24 mouse cellular contexts compared by ENCODE assay signal in genomic region chr10:70262051-70262450, GRCm38 (mm10). TPM values are rescaled to one million over a fixed set of nuclear protein-coding genes. Genes with fewer than 3 reads are reported as not detected.
DNase-seq lines count a peak whose midpoint lies in the region; ATAC-seq and TF ChIP-seq lines count a peak whose summit lies in the region.
"Had no signal": no experiment of that assay in that cellular context is flagged by ENCODE, and none has a peak within 500 bp of the region (broad histone marks: within the 10 kb centered on the region; RNA-seq: fewer than 3 reads in every experiment).

No protein-coding gene starts in this region.

- peak; percentile 76 for DNase-seq in kidney, adult 11 months
- peak; percentile 91 for DNase-seq in kidney, adult 2 months
- no peak for DNase-seq in kidney, postnatal 0 days (ENCODE audit: low spot score)
- peak; percentile 85 to 87 for DNase-seq in kidney, postnatal 36 days
- no peak for DNase-seq in gastrocnemius, postnatal 14 days
- no peak for DNase-seq in stomach, postnatal 0 days (ENCODE audit: low spot score)
- DNase-seq in embryo, embryonic 10 days (ENCODE audit: low spot score) = no peak
- DNase-seq: adrenal gland, postnatal 10 days; B cell, adult 2 months; cerebellum, adult 11 months; cerebellum, adult 8-10 months; cerebellum, postnatal 14 days; forebrain, postnatal 0 days; heart, adult 18-20 months; heart, postnatal 10 days had no signal

- TF ChIP-seq CTCF in kidney, adult 2 months (conservative IDR thresholded peaks at IDR 0.05; ENCODE audit: insufficient read depth, insufficient read length, low read depth, low read length) = no peak
- TF ChIP-seq CTCF in kidney, postnatal 0 days (IDR thresholded peaks at IDR 0.05; ENCODE audit: low read depth) = no peak
- no peak for TF ChIP-seq CTCF in stomach, postnatal 0 days (IDR thresholded peaks at IDR 0.05; ENCODE audit: low read depth)

- H3K27me3 ChIP-seq in kidney, embryonic 15.5 days = no peaks in the 10 kb centered on the region
- H3K27me3 ChIP-seq in kidney, adult 2 months (replicated peaks; ENCODE audit: control insufficient read depth, insufficient read depth, low read length) = no peaks in the 10 kb centered on the region
- H3K27me3 ChIP-seq in kidney, postnatal 0 days (ENCODE audit: insufficient read depth, low read length) = no peaks in the 10 kb centered on the region
- no peaks in the 10 kb centered on the region for H3K27me3 ChIP-seq in stomach, postnatal 0 days (ENCODE audit: control insufficient read depth, insufficient read depth, low read length)
- H3K27me3 ChIP-seq: embryonic facial prominence, embryonic 13.5 days; forebrain, embryonic 13.5 days; hindbrain, embryonic 13.5 days had no signal

- no peaks in the 10 kb centered on the region for H3K36me3 ChIP-seq in kidney, embryonic 15.5 days
- no peaks in the 10 kb centered on the region; the same call in 1 of the 2 replicates for H3K36me3 ChIP-seq in kidney, adult 2 months (ENCODE audit: control insufficient read depth, insufficient read depth, low read length)
- no peaks in the 10 kb centered on the region for H3K36me3 ChIP-seq in kidney, postnatal 0 days (ENCODE audit: insufficient read depth, low read length)
- no peaks in the 10 kb centered on the region for H3K36me3 ChIP-seq in stomach, postnatal 0 days (ENCODE audit: control insufficient read depth, insufficient read depth, low read length)
- H3K36me3 ChIP-seq: embryonic facial prominence, embryonic 13.5 days; G1E; heart, embryonic 10.5 days; hindbrain, embryonic 13.5 days had no signal

- no peak overlapping the region for H3K4me2 ChIP-seq in kidney, embryonic 15.5 days
- no peak overlapping the region for H3K4me2 ChIP-seq in kidney, postnatal 0 days (ENCODE audit: low read length)
- no peak overlapping the region for H3K4me2 ChIP-seq in stomach, postnatal 0 days (replicated peaks; ENCODE audit: low read depth)
- H3K4me2 ChIP-seq: embryonic facial prominence, embryonic 13.5 days; forebrain, embryonic 13.5 days; hindbrain, embryonic 13.5 days had no signal

- intact Hi-C loops in gastrocnemius, postnatal 14 days (cut with DNase I; ENCODE audit: low total_unique reads) = no loop called here

- ATAC-seq in kidney, embryonic 15.5 days (replicated peaks; ENCODE audit: low FRiP score) = no peak
- ATAC-seq in kidney, postnatal 0 days (replicated peaks; ENCODE audit: low FRiP score, low read depth) = peak; percentile 59; the same call in 1 of the 2 replicates
- ATAC-seq in stomach, postnatal 0 days (ENCODE audit: low FRiP score, low TSS enrichment) = no peak
- ATAC-seq: CD4-positive, CD25-positive, alpha-beta regulatory T cell, adult 4 months; forebrain, embryonic 13.5 days; forebrain, postnatal 0 days had no signal

- H3K27ac ChIP-seq in kidney, embryonic 15.5 days = no peak overlapping the region
- H3K27ac ChIP-seq in kidney, adult 2 months (ENCODE audit: insufficient read depth, low read depth, low read length) = peak overlapping the region; percentile 75
- no peak overlapping the region for H3K27ac ChIP-seq in kidney, postnatal 0 days
- no peak overlapping the region for H3K27ac ChIP-seq in stomach, postnatal 0 days (replicated peaks)
- H3K27ac ChIP-seq: embryonic facial prominence, embryonic 13.5 days; forebrain, embryonic 13.5 days; heart, embryonic 10.5 days; hindbrain, embryonic 13.5 days had no signal

- H3K9me3 ChIP-seq in kidney, embryonic 15.5 days (replicated peaks) = no peaks in the 10 kb centered on the region
- H3K9me3 ChIP-seq in kidney, postnatal 0 days (replicated peaks; ENCODE audit: low read length) = no peaks in the 10 kb centered on the region
- no peaks in the 10 kb centered on the region for H3K9me3 ChIP-seq in stomach, postnatal 0 days (ENCODE audit: control insufficient read depth, low read length)
- H3K9me3 ChIP-seq: embryonic facial prominence, embryonic 13.5 days; forebrain, embryonic 13.5 days; heart, embryonic 10.5 days; hindbrain, embryonic 13.5 days had no signal

- WGBS in kidney, embryonic 15.5 days = 59% methylated on average over 3 of the region's 3 CpGs
- WGBS in kidney, adult 2 months = 51% methylated on average over 3 of the region's 3 CpGs
- 69% methylated on average over 3 of the region's 3 CpGs for WGBS in kidney, postnatal 0 days
- 78% methylated on average over 3 of the region's 3 CpGs for WGBS in stomach, postnatal 0 days

- TF ChIP-seq EP300 in stomach, postnatal 0 days (optimal IDR thresholded peaks at IDR 0.05) = no peak

- TF ChIP-seq POLR2A in kidney, adult 2 months (IDR thresholded peaks at IDR 0.05; ENCODE audit: low read depth, low read length) = no peak

- no peaks in the 10 kb centered on the region for H3K4me1 ChIP-seq in kidney, embryonic 15.5 days
- peaks cover 22% of the 10 kb centered on the region for H3K4me1 ChIP-seq in kidney, adult 2 months (ENCODE audit: control insufficient read depth, insufficient read depth, low read length)
- no peaks in the 10 kb centered on the region for H3K4me1 ChIP-seq in kidney, postnatal 0 days (replicated peaks; ENCODE audit: insufficient read depth, low read length)
- H3K4me1 ChIP-seq in stomach, postnatal 0 days (replicated peaks; ENCODE audit: control insufficient read depth, insufficient read depth) = no peaks in the 10 kb centered on the region
- H3K4me1 ChIP-seq: embryonic facial prominence, embryonic 13.5 days; heart, embryonic 10.5 days; hindbrain, embryonic 13.5 days had no signal

- H3K4me3 ChIP-seq in kidney, embryonic 15.5 days (replicated peaks) = no peak overlapping the region
- H3K4me3 ChIP-seq in kidney, adult 2 months (ENCODE audit: insufficient read depth, low read depth, low read length) = no peak overlapping the region
- no peak overlapping the region for H3K4me3 ChIP-seq in kidney, postnatal 0 days (replicated peaks; ENCODE audit: low read depth, low read length)
- H3K4me3 ChIP-seq in stomach, postnatal 0 days (ENCODE audit: low read depth, low read length) = no peak overlapping the region
- H3K4me3 ChIP-seq: embryonic facial prominence, embryonic 13.5 days; forebrain, embryonic 13.5 days; heart, embryonic 10.5 days; hindbrain, embryonic 13.5 days had no signal

- no peak overlapping the region for H3K9ac ChIP-seq in kidney, embryonic 15.5 days
- no peak overlapping the region for H3K9ac ChIP-seq in kidney, postnatal 0 days (ENCODE audit: low read depth, low read length)
- no peak overlapping the region for H3K9ac ChIP-seq in stomach, postnatal 0 days (ENCODE audit: low read length)
- H3K9ac ChIP-seq: embryonic facial prominence, embryonic 13.5 days; forebrain, embryonic 13.5 days; forebrain, postnatal 0 days; hindbrain, embryonic 13.5 days had no signal

RNA-seq across cellular contexts. Expression of gene Slc16a9, which starts 17.2 kb away (rescaled TPM):
- polyA plus RNA-seq in kidney, embryonic 15.5 days (2015; fragmentation: Nextera tagmentation; extraction: Ambion mirVana) = 3.8 and 4.8 TPM in 2 replicates
- polyA plus RNA-seq in kidney, adult 2 months (2012; rRNA removed) = 68.9 and 77.1 TPM in 2 replicates
- 6.7 and 7.5 TPM in 2 replicates for polyA plus RNA-seq in kidney, postnatal 0 days (2015; fragmentation: Nextera tagmentation; extraction: Ambion mirVana)
- 1 to 10 TPM; 5.9 to 6.0 TPM for total RNA-seq in gastrocnemius, postnatal 14 days (2021)
- polyA plus RNA-seq in stomach, postnatal 0 days (2015; fragmentation: Nextera tagmentation; extraction: Ambion mirVana) = 2.5 and 2.9 TPM in 2 replicates
- polyA plus RNA-seq: CD4-positive, CD25-positive, alpha-beta regulatory T cell, adult 4 months; G1E had no signal

RNA-seq across cellular contexts. Expression of gene Mrln, which starts 57.6 kb away (rescaled TPM):
- 7.2 and 8.0 TPM in 2 replicates for polyA plus RNA-seq in kidney, embryonic 15.5 days (2015; fragmentation: Nextera tagmentation; extraction: Ambion mirVana)
- polyA plus RNA-seq in kidney, adult 2 months (2012; rRNA removed) = 1.0 and 2.5 TPM in 2 replicates
- 6.0 and 9.8 TPM in 2 replicates for polyA plus RNA-seq in kidney, postnatal 0 days (2015; fragmentation: Nextera tagmentation; extraction: Ambion mirVana)
- 100 to 1,000 TPM in 1 of 2 experiments, 10 to 100 TPM in 1; 97.0 to 105 TPM for total RNA-seq in gastrocnemius, postnatal 14 days (2021)
- 1.5 and 1.6 TPM in 2 replicates for polyA plus RNA-seq in stomach, postnatal 0 days (2015; fragmentation: Nextera tagmentation; extraction: Ambion mirVana)
- total RNA-seq: common myeloid progenitor, adult 5-6 weeks; hematopoietic stem cell, adult 5-6 weeks had no signal
- polyA plus RNA-seq: CD4-positive, CD25-positive, alpha-beta regulatory T cell, adult 4 months; forebrain, embryonic 13.5 days; G1E had no signal

Comparison
In these comparisons a context has a peak if more than half of its experiments do, and no peak if none do; other contexts are left out.
1. DNase-seq: peak in kidney, adult 11 months (single experiment), kidney, adult 2 months (single experiment) and kidney, postnatal 36 days (2 of 2); none in kidney, postnatal 0 days (single experiment), gastrocnemius, postnatal 14 days (single experiment), stomach, postnatal 0 days (single experiment) and embryo, embryonic 10 days (single experiment).